Mouse (Mus musculus): ENCODE results near the gene Gpha2. TPM values are rescaled to one million over a fixed set of nuclear protein-coding genes. Genes with fewer than 3 reads are reported as not detected.

The Gpha2 gene
- polyA plus RNA-seq (2014; fragmentation: Nextera tagmentation; extraction: Ambion mirVana) = not detected in 2 replicates

DNA sequence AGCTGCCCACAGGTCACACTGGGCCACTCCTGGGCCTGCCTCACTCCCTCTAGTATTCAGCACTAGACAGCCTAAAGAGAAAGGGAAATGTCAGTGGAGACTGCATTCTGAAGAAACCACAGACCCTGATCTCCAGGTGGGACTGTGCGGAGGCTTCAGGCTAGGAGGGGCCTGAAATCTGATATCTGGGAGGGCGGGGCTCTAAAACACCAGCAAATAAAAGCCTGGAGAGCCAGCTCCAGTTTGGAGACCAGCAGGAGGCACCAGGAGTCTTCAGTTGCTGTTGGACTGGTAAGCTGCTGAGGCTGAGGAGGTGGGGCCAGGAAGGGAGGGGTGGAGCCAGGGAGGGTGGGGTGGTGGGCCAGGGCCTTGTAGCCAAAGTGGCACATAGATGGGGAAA is at the start of gene Gpha2:
Gpha2 (plus strand) TSS at position 246 of the 400 bp plus-strand sequence.
- H3K4me2 ChIP-seq (ENCODE audit: low read length) = no peak within 1 kb of the TSS
- no peak within 1 kb of the TSS for H3K4me3 ChIP-seq (replicated peaks; ENCODE audit: low read depth, low read length)
- H3K9me3 ChIP-seq (ENCODE audit: control insufficient read depth, low read length) = no peaks in the 10 kb centered on the region
- no peaks in the 10 kb centered on the region for H3K27me3 ChIP-seq (ENCODE audit: control insufficient read depth, insufficient read depth, low read length)
- no peak within 1 kb of the TSS for H3K9ac ChIP-seq (replicated peaks; ENCODE audit: low read length)
- WGBS = 30% methylated on average over 2 of the region's 2 CpGs
- no peak for DNase-seq
- no peaks in the 10 kb centered on the region for H3K4me1 ChIP-seq (ENCODE audit: control insufficient read depth, insufficient read depth, low read length)
- no peak within 1 kb of the TSS for H3K27ac ChIP-seq (replicated peaks; ENCODE audit: low read depth, low read length)
- no peak for ATAC-seq (ENCODE audit: low FRiP score, low TSS enrichment)
- H3K36me3 ChIP-seq (ENCODE audit: control insufficient read depth, insufficient read depth, low read length) = peaks cover 50% of the 10 kb centered on the region

GRCm38 (mm10) chr19:6178775-6179174 is 47.4 kb upstream of the Gpha2 start:
- no peak for DNase-seq
- Histone ChIP-seq H3K9ac (replicated peaks; ENCODE audit: low read length) (no peak overlapping the region), H3K36me3 (ENCODE audit: control insufficient read depth, insufficient read depth, low read length) (no peaks in the 10 kb centered on the region), H3K4me1 (ENCODE audit: control insufficient read depth, insufficient read depth, low read length) (no peaks in the 10 kb centered on the region), H3K27me3 (ENCODE audit: control insufficient read depth, insufficient read depth, low read length) (no peaks in the 10 kb centered on the region), H3K27ac (replicated peaks; ENCODE audit: low read depth, low read length) (no peak overlapping the region), H3K4me2 (ENCODE audit: low read length) (no peak overlapping the region), H3K4me3 (replicated peaks; ENCODE audit: low read depth, low read length) (no peak overlapping the region), H3K9me3 (ENCODE audit: control insufficient read depth, low read length) (no peaks in the 10 kb centered on the region)
- no peak for ATAC-seq (ENCODE audit: low FRiP score, low TSS enrichment)
- WGBS = 97% methylated on average over 6 of the region's 6 CpGs

- Histone ChIP-seq H3K9ac (replicated peaks; ENCODE audit: low read length) (no peak overlapping the region), H3K4me3 (replicated peaks; ENCODE audit: low read depth, low read length) (no peak overlapping the region), H3K4me2 (ENCODE audit: low read length) (no peak overlapping the region), H3K4me1 (ENCODE audit: control insufficient read depth, insufficient read depth, low read length) (no peaks in the 10 kb centered on the region), H3K27me3 (ENCODE audit: control insufficient read depth, insufficient read depth, low read length) (no peaks in the 10 kb centered on the region), H3K36me3 (ENCODE audit: control insufficient read depth, insufficient read depth, low read length) (no peaks in the 10 kb centered on the region), H3K9me3 (ENCODE audit: control insufficient read depth, low read length) (no peaks in the 10 kb centered on the region), H3K27ac (replicated peaks; ENCODE audit: low read depth, low read length) (no peak overlapping the region)
- ATAC-seq (ENCODE audit: low FRiP score, low TSS enrichment) (no peak), DNase-seq (peak; percentile 17)
- WGBS = 31% methylated on average over 5 of the region's 5 CpGs
These were observed 44.6 kb upstream of the Gpha2 start for GRCm38 (mm10) chr19:6181629-6182028.

- no peaks in the 10 kb centered on the region for H3K9me3 ChIP-seq (ENCODE audit: control insufficient read depth, low read length)
- ATAC-seq (ENCODE audit: low FRiP score, low TSS enrichment) = no peak
- H3K9ac ChIP-seq (replicated peaks; ENCODE audit: low read length) = no peak overlapping the region
- H3K4me1 ChIP-seq (ENCODE audit: control insufficient read depth, insufficient read depth, low read length) = no peaks in the 10 kb centered on the region
- WGBS = 23% methylated on average over 3 of the region's 3 CpGs
- H3K4me3 ChIP-seq (replicated peaks; ENCODE audit: low read depth, low read length) = no peak overlapping the region
- no peaks in the 10 kb centered on the region for H3K36me3 ChIP-seq (ENCODE audit: control insufficient read depth, insufficient read depth, low read length)
- H3K4me2 ChIP-seq (ENCODE audit: low read length) = no peak overlapping the region
- no peak overlapping the region for H3K27ac ChIP-seq (replicated peaks; ENCODE audit: low read depth, low read length)
- no peak for DNase-seq
- H3K27me3 ChIP-seq (ENCODE audit: control insufficient read depth, insufficient read depth, low read length) = no peaks in the 10 kb centered on the region
These were observed 43.6 kb upstream of the Gpha2 start for GRCm38 (mm10) chr19:6182534-6182933.

GRCm38 (mm10) chr19:6184131-6184530 is 42.0 kb upstream of the Gpha2 start, which contains the start of gene Majin:
Majin (plus strand) TSS chr19:6184388.
- Histone ChIP-seq H3K27me3 (ENCODE audit: control insufficient read depth, insufficient read depth, low read length) (no peaks in the 10 kb centered on the region), H3K36me3 (ENCODE audit: control insufficient read depth, insufficient read depth, low read length) (no peaks in the 10 kb centered on the region), H3K4me3 (replicated peaks; ENCODE audit: low read depth, low read length) (no peak within 1 kb of the TSS), H3K9ac (replicated peaks; ENCODE audit: low read length) (no peak within 1 kb of the TSS), H3K4me1 (ENCODE audit: control insufficient read depth, insufficient read depth, low read length) (no peaks in the 10 kb centered on the region), H3K9me3 (ENCODE audit: control insufficient read depth, low read length) (no peaks in the 10 kb centered on the region), H3K27ac (replicated peaks; ENCODE audit: low read depth, low read length) (no peak within 1 kb of the TSS), H3K4me2 (ENCODE audit: low read length) (no peak within 1 kb of the TSS)
- DNase-seq (no peak), ATAC-seq (ENCODE audit: low FRiP score, low TSS enrichment) (no peak)
- 92% methylated on average over 23 of the region's 23 CpGs for WGBS

DNA sequence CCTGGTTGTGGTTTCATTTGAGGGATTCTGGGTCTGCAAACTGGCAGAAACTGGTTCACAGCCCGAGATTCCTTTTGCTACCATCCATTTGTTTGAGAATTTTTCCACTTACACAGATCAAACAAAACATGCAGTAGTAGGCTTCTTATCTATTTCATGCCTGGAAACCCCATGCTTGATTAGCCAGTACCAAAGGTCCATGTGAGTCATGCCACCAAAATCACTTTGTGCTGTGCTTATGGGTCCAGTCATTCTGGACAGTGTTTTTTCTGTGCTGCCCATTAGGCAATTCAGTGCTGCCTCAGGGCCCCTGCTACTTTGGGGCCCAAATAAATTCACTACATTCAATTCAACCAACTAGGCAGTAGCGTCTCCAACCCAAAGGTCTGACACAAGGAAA is 21.9 kb upstream of the Gpha2 start:
- no peak overlapping the region for H3K9ac ChIP-seq (replicated peaks; ENCODE audit: low read length)
- DNase-seq (no peak), ATAC-seq (ENCODE audit: low FRiP score, low TSS enrichment) (no peak)
- no peaks in the 10 kb centered on the region for H3K36me3 ChIP-seq (ENCODE audit: control insufficient read depth, insufficient read depth, low read length)
- no peaks in the 10 kb centered on the region for H3K27me3 ChIP-seq (ENCODE audit: control insufficient read depth, insufficient read depth, low read length)
- H3K27ac ChIP-seq (replicated peaks; ENCODE audit: low read depth, low read length) = no peak overlapping the region
- H3K4me1 ChIP-seq (ENCODE audit: control insufficient read depth, insufficient read depth, low read length) = no peaks in the 10 kb centered on the region
- no peak overlapping the region for H3K4me3 ChIP-seq (replicated peaks; ENCODE audit: low read depth, low read length)
- no peaks in the 10 kb centered on the region for H3K9me3 ChIP-seq (ENCODE audit: control insufficient read depth, low read length)
- H3K4me2 ChIP-seq (ENCODE audit: low read length) = no peak overlapping the region
- WGBS = 76% methylated on average over 2 of the region's 2 CpGs

- H3K4me3 ChIP-seq (replicated peaks; ENCODE audit: low read depth, low read length) = no peak overlapping the region
These were observed 19.5 kb upstream of the Gpha2 start for GRCm38 (mm10) chr19:6206716-6207115.

DNA sequence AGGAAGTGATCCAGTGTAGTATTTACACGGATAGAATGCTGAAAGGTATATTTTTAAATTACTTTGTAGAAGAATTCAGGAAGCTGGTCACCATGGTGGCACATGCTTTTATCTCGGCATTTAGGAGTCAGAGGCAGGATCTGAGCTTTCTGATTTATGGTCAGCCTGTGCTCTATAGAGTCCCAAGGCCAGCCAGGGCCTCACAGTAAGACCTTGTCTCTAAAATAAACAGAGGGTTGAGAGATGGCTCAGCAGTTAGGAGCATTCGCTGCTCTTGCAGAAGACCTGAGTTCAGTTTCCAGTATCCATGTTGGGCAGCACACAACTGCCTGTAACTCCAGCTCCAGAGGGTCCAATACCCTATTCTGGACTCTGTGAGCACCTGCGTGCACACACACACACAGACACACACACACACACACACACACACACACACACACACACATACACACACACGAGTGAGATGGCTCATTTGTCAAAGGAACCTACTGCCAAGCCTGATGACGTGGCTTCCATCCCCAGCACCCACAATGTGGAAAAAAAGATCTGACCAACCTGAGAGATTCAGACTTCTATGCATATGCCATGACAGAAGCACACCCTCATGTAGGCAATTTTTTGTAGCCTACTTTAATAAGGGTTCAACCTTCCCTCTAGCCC is 10.0 kb upstream of the Gpha2 start:
- ATAC-seq (ENCODE audit: low FRiP score, low TSS enrichment) = no peak

More at GRCm38 (mm10) chr19:6206716-6207115, 19.5 kb upstream of the Gpha2 start:
- DNase-seq (no peak), ATAC-seq (ENCODE audit: low FRiP score, low TSS enrichment) (no peak)
- Histone ChIP-seq H3K9ac (replicated peaks; ENCODE audit: low read length) (no peak overlapping the region), H3K27ac (replicated peaks; ENCODE audit: low read depth, low read length) (no peak overlapping the region), H3K27me3 (ENCODE audit: control insufficient read depth, insufficient read depth, low read length) (no peaks in the 10 kb centered on the region), H3K4me1 (ENCODE audit: control insufficient read depth, insufficient read depth, low read length) (no peaks in the 10 kb centered on the region), H3K36me3 (ENCODE audit: control insufficient read depth, insufficient read depth, low read length) (no peaks in the 10 kb centered on the region), H3K9me3 (ENCODE audit: control insufficient read depth, low read length) (no peaks in the 10 kb centered on the region), H3K4me2 (ENCODE audit: low read length) (no peak overlapping the region)
- 78% methylated on average over 5 of the region's 5 CpGs for WGBS

DNA sequence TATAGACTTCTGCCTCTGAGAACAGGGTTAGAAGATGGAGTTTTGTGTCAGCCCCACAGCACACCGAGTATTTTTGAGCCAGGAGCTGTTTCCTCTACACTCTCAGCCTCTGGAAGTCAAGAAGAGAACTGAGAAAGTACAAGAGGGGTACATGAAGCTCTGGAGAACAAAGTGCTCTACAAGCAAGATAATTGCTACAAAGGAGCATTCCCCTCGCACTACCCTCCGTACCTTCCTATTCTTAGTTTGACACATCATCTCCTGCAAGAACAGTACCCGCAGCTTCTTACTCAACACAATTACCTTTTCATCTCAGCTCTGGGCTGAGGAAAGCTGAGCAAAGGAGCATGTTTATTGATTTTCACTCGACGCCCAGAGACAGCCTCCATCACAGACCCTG is 7.6 kb upstream of the Gpha2 start:
- WGBS = 78% methylated on average over 6 of the region's 6 CpGs
- H3K4me3 ChIP-seq (replicated peaks; ENCODE audit: low read depth, low read length) = no peak overlapping the region
- no peak overlapping the region for H3K4me2 ChIP-seq (ENCODE audit: low read length)
- H3K9ac ChIP-seq (replicated peaks; ENCODE audit: low read length) = no peak overlapping the region
- no peak for DNase-seq
- no peaks in the 10 kb centered on the region for H3K4me1 ChIP-seq (ENCODE audit: control insufficient read depth, insufficient read depth, low read length)
- H3K36me3 ChIP-seq (ENCODE audit: control insufficient read depth, insufficient read depth, low read length) = no peaks in the 10 kb centered on the region
- no peak overlapping the region for H3K27ac ChIP-seq (replicated peaks; ENCODE audit: low read depth, low read length)
- no peaks in the 10 kb centered on the region for H3K9me3 ChIP-seq (ENCODE audit: control insufficient read depth, low read length)
- no peaks in the 10 kb centered on the region for H3K27me3 ChIP-seq (ENCODE audit: control insufficient read depth, insufficient read depth, low read length)
- no peak for ATAC-seq (ENCODE audit: low FRiP score, low TSS enrichment)

More for the DNA sequence above, 10.0 kb upstream of the Gpha2 start:
- no peaks in the 10 kb centered on the region for H3K36me3 ChIP-seq (ENCODE audit: control insufficient read depth, insufficient read depth, low read length)
- no peaks in the 10 kb centered on the region for H3K9me3 ChIP-seq (ENCODE audit: control insufficient read depth, low read length)
- DNase-seq = no peak
- no peak overlapping the region for H3K4me2 ChIP-seq (ENCODE audit: low read length)
- no peak overlapping the region for H3K27ac ChIP-seq (replicated peaks; ENCODE audit: low read depth, low read length)
- 90% methylated on average over 6 of the region's 6 CpGs for WGBS
- H3K4me3 ChIP-seq (replicated peaks; ENCODE audit: low read depth, low read length) = no peak overlapping the region
- H3K4me1 ChIP-seq (ENCODE audit: control insufficient read depth, insufficient read depth, low read length) = no peaks in the 10 kb centered on the region
- no peaks in the 10 kb centered on the region for H3K27me3 ChIP-seq (ENCODE audit: control insufficient read depth, insufficient read depth, low read length)
- H3K9ac ChIP-seq (replicated peaks; ENCODE audit: low read length) = no peak overlapping the region

Data from midbrain, embryonic 14.5 days (tissue).